ENCODE assay signal across 13 mouse cellular contexts in the genomic region with DNA sequence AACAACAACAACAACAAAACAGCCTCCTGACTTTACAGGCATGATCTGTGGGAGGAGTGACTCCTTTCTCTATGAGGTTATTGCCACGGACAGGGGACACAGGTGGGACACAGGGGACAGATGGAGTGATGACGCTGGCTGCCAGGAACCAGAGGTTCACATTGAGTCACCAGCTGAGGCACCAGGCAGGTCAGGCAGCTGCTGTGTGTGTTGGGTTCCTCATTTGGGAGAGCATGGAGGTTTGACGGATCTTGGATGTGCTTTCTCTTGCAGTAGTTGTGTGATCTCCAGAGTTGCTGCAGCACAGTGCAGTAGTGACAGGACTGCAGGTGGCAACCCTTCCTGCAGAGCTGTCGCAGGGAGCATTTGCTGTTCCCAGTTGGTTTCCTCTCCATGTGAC.
"Had no signal": no experiment of that assay in that cellular context is flagged by ENCODE, and none has a peak within 500 bp of the region (broad histone marks: within the 10 kb centered on the region; RNA-seq: fewer than 3 reads in every experiment).

No protein-coding gene starts in this region.

- H3K4me2 ChIP-seq: liver, embryonic 12.5 days; lung, embryonic 14.5 days; neural tube, embryonic 12.5 days had no signal

- ATAC-seq: liver, embryonic 12.5 days had no signal

- DNase-seq: kidney, adult 8-10 months; kidney, postnatal 36 days; layer of hippocampus, adult 9-11 months; left cerebral cortex, postnatal 4 days; lung, embryonic 14.5 days; lung, postnatal 10 days; midbrain, embryonic 14.5 days; spleen, adult 18-20 months; thymus, adult 18-20 months; thymus, postnatal 14 days had no signal

- H3K36me3 ChIP-seq: liver, embryonic 12.5 days; midbrain, embryonic 10.5 days; neural tube, embryonic 12.5 days had no signal

- H3K27me3 ChIP-seq: liver, embryonic 12.5 days had no signal

- H3K4me3 ChIP-seq: liver, embryonic 12.5 days; midbrain, embryonic 10.5 days; neural tube, embryonic 12.5 days had no signal

- H3K4me1 ChIP-seq: liver, embryonic 12.5 days had no signal

- H3K9me3 ChIP-seq: liver, embryonic 12.5 days; midbrain, embryonic 10.5 days; neural tube, embryonic 12.5 days had no signal

- H3K9ac ChIP-seq: liver, embryonic 12.5 days; lung, embryonic 14.5 days; neural tube, embryonic 12.5 days had no signal

- H3K27ac ChIP-seq: liver, embryonic 12.5 days; neural tube, embryonic 12.5 days had no signal
